Mouse (Mus musculus) lung, postnatal 0 days (tissue): ENCODE measurements around the gene Lrrc36.

Experiments
- CTCF ChIP-seq: IDR thresholded peaks from 2 replicates; pipeline ENCODE4 v1.5.1; 2016; ENCODE audit warnings: antibody characterized with exemption, mild to moderate bottlenecking
- EP300 ChIP-seq: IDR thresholded peaks from 2 replicates; pipeline ENCODE4 v1.6.1; 2016; ENCODE audit warnings: antibody characterized with exemption, mild to moderate bottlenecking, control low read depth

DNA sequence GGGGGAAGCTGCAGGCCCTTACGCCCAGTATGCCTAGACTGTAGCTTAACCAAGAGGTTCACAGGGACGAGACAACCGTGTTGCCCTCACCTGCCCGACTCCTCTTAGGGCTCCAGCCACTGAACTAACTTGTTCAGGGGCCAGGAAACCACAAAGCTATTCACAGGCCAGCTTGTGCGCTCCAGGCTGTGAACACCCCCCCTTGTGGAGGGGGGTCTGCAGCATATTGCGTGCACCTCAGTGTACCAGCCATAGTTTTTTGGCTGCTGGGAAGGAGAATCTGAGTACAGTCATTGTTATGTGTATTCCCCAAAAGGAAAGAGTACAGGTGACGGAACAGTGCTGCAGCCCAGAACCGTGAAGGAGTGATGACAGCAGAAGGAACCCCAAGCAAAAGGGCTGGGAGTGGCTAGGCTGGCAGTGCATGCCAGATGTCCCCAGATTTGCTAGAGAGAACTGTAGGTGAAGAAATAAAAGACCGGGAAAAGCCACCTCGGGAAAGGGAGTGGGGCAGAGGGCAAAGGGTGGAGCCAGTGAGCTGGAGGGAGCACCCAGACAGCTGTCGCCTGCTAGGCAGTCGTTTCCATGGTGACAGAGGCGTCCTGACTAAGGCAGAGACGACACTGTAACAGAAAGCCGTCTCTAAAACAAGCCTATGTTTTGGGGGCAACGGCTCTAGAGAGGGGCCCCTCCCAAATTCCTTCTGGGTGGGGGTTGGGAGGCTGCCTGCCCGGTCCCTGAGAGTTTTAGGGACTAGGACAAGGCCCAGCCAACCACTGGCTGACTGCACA, 60.6 kb downstream of the Lrrc36 start:
- TF ChIP-seq CTCF (peak; percentile 27; the same call in 1 of the 2 replicates), EP300 (0 out of 2 replicates have a peak, but pooled peaks have one; percentile 41)
